Mouse (Mus musculus): ENCODE data around the gene Triobp.

Triobp gene

DNA sequence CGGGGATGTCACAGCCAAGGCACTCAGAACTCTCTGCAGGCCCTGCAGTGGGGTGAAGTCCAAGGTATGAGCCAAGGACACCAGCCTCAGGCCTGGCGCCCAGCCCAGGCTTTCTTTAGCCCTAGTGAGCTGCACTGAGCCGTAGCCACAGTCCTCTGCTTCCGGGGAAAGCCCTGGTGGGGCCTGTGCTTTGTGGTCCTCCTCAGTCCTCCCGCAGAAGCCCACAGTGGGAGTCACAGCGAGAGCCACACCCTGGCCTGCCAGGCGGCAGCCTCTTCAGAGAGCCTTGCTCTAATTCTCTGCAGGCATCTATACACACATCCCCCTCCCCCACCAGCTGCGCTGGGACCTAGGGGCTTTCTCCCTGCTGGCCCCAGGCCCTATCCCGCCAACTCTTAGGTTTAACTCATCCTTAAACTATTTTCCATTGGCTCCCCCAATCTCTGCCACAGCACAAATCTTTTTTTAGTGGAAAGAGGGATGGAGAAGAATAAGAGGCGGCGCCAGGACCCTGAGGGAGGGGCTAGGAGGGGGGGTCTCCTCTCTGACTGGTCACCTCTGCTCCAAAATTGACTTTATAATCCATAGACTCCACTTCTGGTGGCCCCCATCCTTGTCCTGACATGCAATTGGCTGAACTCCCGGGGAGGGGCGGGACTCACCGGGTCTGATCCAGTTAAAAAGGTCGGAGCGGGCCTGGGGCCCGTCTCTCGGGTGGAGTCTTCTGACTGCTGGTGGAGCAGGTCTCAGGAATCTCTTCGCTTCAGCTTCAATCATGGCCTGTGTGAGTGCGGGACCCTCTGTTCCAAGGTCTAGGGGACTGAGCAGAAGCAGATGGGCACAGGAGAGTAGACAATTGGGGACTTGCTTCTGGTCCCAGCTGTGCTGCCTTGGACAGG is 21.3 kb upstream of the Triobp start, which contains the start of gene Lgals1:
Gene Lgals1, plus strand, starts transcription at position 705 of the 899 bp plus-strand sequence.
- DNase-seq (ENCODE audit: low read depth, low spot score): peak; percentile 90

DNA sequence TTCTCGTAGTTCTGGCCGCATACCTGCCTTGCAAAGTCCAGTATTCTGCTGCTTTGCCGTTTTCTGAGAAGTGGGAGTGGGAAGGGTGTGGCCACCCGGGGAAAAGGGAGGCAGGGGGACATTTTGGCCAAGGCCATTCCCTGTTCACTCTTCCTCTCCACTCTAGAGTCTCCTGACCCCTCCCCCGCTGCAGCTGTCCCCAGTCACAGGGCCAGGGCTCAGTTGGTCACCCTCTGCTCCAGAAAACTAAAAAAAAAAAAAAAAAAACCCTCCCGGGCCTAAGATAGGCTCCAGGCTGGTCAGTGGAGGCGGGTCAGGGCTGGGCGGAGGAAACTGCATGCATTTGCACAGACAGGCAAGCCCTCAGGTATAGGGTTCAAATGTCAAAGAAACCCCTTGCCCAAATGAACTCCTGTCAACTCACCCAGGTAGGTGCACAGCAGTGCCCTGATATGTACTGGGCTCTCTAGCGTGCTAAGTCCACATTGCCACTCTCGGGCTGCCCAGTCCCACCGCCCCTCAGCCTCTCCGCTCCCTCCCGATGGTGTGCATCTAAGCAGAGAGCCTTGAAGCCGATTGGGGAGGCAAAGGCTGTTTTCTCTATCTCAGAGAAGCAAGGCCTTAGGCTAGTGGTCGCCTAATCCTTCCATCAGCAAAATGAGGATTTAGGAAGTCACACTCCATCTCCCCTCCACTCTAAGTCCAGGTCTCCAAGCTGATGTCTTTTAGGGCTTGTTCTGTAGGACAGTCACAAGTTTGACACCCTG is 20.3 kb upstream of the Triobp start:
- no peak for DNase-seq (ENCODE audit: low read depth, low spot score)

DNA sequence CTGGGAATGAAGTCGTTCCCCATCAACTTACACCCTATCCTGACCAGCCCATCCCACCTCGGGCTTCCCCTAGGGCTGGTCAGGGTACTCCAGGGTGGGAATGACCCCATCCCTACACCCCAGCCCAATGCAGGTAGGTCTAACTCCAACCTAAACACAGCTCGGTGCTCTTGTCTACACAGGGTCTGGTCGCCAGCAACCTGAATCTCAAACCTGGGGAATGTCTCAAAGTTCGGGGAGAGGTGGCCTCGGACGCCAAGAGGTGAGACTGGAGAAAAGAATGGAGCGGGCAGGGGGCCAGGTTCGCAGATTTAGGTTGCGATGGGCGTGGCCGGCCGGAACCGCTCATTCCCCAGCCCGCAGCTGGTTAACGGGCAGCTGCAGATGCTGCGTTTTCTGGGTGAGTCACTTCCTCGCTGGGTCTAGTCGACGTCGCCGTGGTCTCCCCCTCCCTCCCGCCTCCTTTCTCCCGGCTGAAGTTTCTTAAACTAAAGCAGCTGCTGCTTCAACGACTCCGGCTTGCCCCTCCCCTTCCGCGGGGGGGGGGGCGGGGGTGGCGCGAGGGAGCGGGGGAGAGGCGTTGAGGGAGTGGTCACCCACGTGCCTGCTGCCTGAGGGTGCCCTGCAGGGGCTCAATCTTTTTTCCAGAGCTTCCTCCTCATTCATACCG is 19.6 kb upstream of the Triobp start:
- peak; percentile 93 for DNase-seq (ENCODE audit: low read depth, low spot score)

DNA sequence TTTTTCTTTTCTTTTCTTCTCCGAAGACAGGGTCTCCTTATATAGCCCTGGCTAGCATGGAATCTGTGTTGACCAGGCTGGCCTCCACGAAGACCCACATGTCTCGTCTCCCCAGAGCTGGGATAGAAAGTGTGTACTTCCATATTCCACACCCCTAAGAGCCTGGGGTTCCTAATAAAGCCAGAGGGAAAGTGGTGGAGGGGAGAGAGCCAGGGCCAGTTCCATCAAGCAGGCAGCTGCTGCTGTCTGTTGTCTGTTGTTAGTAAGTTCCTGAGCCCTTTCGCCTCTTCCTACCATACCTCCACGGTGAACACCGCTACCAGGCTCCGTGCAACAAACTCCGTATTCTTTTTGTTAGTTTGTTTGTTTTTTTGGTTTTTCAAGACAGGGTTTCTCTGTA is 19.0 kb upstream of the Triobp start:
- no peak for DNase-seq (ENCODE audit: low read depth, low spot score)

DNA sequence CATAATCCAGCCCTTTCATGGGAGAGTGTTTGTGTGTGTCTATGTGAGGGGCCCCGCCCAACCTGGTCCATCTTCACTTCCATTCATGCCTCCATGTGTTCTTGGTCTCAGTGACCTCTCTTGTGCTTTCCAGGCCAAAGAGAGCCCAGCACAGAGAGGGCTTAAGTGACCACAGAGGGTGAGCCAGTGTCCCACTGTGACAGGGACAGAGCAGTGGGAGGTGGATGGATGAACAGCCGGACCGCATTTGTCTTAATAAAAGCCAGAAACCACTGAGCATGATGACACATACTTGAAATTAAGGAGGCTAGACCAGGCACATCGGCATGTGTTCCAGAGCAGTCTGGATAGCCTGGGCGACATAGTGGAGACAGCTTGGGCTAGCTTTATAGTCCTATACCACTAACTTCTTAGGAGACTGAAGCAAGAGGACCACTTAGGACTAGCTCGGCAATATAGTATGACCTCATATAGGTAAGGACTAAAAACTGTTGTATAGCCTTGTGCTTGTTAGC is 17.3 kb upstream of the Triobp start:
- DNase-seq (ENCODE audit: low read depth, low spot score): no peak

DNA sequence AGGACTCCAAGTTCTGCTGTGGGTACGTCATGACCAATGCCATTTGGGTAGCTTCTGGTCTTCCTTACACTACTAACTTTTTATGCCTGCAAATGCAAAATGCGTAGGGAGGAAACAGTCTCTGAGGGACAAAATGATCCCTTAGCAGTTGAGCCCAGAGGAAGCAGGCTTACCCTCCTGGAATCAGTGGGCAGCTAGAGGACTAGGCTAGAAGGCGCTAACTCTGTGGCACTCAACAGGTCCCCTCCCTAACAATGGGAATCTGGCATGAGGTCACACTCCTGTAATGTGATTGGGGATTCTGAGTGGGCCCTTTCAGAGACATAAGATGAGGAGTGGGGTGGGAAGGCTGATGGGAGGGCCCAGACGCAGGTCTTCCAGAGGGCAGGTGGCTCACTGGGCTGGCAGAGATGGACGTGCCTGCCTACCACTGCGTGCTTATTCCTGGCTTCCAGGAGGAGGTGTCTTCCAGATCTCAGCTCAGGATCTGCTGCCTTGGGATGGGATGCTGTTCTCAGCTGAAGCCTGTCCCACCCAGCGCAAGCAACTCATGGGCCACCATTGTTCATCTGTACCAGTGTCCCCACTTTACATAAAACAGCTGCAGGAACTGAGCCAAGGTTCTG is 16.6 kb upstream of the Triobp start:
- DNase-seq (ENCODE audit: low read depth, low spot score): no peak

DNA sequence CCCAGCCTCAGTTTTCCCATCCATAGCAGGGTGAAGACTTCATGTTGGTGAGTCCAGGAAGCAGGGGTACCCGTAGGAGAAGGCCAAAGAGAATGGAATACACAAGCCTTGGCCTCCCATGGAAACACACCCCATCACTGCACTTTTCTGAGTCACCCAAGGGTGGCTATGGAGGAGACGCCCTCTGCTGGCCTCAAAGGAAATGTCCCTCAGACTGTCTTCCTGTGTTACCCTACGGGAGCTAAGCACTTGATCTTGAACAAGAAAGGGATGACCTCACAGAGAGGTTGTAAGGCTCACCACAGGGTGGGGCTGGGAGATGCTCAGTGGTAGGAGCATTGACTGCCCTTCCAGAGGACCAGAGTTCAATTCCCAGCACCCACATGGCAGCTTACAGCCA is 15.9 kb upstream of the Triobp start:
- no peak for DNase-seq (ENCODE audit: low read depth, low spot score)

DNA sequence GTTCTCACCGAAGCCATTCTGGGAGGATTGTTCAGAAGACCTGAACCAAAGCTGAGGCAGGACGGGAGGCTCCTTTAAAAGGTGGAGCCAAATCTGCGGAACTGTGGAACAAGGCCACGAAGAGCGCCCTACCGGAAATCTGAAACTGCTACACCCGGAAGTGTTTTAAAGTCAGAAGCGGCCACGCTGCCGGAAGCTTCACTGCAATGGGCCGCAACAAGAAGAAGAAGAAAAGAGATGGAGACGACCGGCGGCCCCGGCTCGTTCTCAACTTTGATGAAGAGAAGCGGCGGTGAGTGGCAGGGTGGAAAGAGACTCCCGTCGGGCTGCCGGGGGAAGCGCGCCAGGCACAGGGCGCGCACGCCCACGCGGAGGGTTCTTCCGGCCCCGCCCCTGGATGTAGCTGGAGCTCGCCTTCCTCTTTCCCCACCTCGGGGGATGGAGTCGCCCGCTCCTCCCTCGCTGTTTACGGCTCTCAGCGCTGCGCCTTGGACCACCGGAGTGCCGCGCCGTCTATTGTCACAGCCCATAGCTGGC is 12.7 kb upstream of the Triobp start, which contains the start of gene Nol12:
Gene Nol12, plus strand, starts transcription at position 150 of the 537 bp plus-strand sequence.
- DNase-seq (ENCODE audit: low read depth, low spot score): peak; percentile 93

DNA sequence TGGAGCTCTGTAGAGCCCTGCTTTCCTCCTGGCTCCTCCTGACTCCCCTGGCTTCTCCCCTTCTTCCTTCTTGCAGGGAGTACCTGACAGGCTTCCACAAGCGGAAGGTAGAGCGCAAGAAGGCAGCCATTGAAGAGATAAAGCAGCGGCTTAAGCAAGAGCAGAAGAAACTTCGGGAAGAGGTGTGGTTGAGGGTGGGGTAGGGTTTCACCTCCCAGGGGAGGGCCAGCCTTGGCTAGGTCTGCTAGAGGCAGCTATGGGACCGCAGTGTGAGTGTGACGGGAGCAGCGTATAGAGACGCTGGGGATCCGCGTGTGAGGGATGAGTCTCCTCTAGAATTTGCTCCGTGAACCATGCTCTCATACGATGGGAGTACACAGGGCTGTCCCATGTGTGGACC is 11.1 kb upstream of the Triobp start:
- no peak for DNase-seq (ENCODE audit: low read depth, low spot score)

DNA sequence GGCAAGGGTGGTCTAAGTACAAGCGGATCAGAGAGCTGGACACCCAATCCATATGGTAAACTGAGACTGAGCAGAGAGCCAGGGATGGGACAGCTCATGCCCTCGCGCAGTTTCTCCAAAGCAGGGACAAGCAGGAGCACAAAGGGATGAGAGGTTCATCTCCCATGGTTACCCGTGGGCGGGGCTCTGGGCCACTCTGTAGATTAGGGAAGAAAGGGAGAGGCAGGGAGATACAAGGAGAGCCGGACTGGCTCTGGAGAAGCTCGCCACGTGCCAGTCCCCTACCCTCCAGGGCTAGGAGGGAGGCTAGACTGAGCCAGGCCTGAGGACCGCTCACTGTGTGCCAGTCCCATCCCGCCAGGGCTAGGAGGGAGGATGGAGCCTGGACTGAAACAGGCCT is 10.2 kb upstream of the Triobp start:
- no peak for DNase-seq (ENCODE audit: low read depth, low spot score)

DNA sequence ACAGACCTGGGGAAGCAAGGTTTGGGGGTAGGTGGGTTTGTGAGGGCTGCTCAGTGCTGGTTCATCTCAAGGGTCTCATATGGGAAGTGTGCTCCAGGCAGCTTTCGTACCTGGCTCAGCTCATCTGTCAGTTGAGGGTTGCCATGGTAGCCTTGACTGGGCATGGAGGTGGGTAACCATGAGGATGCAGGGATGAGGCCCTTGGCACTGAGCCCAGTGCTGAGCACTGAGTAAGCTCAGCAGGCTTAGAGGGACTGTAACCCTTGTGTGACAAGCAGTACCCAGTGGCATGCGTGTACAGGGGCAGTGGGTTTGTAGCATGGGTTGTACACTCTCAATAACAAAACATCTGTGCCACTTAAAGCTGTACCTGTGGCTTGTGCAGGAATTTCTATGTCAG is 9.6 kb upstream of the Triobp start:
- DNase-seq (ENCODE audit: low read depth, low spot score): no peak

DNA sequence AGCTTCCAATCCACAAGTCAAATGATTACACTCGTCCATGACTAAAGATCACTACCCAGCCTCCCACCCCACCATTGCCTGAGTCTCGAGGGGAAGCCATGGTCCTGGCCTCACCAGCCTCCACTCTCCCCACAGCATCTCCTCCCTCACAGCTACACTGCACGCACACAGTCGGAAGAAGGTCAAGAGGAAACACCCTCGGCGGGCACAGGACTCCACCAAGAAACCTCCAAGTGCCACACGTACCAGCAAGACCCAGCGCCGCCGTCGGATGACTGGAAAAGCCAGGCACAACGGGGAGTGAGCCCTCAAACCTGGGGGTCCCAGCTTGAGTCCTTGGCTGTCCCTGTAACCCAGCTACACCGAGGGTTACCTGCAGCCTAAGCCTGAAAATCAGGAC is 7.2 kb upstream of the Triobp start:
- no peak for DNase-seq (ENCODE audit: low read depth, low spot score)

DNA sequence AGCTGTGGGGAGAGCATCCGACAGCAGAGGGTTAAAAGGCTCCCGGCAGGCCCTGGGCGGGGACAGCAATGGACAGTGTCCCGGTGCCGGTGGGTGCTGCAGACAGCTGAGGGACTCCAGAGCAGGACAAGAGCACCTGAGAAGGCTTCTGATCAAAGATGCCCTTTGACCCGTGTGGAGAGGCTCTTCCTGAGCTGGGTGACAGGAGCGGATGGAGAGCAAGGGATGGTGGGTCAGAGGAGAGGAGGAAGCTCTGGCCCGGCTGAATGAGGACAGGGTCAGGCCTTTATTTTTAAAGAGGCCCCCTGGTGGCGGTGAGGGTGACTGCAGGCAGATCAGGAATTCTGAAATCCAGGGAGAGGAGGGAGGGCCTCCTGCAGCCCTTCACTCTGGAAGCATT is 4.9 kb upstream of the Triobp start:
- DNase-seq (ENCODE audit: low read depth, low spot score): peak; percentile 80

DNA sequence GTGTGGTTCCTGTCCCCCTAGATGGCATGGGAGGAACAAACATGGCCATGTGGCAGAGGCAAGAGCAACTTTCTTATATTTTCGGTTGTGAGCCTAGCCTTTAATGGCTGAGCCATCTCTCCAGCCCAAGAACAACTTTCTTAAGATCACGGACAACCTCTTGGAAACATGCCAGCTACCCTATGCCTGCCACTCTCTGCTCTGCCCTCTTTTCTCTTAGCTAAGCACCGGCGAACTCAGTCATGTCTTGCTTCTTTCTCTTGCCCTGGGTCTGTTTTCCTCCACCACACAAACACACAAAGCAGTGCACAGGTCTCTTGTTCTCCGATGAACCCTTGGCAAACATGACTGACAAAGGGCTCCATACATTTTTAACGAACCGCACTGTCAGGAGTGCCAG is 1.3 kb upstream of the Triobp start:
- DNase-seq (ENCODE audit: low read depth, low spot score): no peak

DNA sequence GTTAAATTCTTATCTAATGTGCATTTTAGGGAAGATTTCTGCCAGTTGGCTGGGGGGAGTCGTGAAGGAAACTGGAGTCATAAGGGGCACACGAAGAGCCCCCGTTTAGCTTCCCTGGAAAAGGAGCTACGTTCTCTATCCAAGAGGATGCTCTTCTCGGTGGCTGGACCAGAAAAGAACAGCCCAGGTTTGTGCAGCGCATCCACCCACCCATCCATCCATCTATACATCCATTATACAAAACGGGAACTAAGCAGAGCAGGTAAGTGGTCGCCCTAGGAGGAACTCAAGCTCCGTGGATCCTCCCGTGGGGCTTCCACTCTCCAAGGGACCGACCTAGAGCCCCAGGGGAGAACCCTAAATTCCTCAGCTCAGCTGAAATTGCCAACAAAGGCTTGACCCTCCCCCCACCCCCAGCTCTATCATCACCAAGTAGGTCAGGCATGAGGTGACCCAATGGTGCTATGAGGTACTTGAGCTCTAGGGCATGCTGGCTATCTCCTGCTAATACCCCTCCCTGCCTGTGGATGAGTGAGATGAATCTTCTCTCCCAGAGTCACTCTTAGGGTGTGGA is 715 bp downstream of the Triobp start:
- DNase-seq (ENCODE audit: low read depth, low spot score): no peak

DNA sequence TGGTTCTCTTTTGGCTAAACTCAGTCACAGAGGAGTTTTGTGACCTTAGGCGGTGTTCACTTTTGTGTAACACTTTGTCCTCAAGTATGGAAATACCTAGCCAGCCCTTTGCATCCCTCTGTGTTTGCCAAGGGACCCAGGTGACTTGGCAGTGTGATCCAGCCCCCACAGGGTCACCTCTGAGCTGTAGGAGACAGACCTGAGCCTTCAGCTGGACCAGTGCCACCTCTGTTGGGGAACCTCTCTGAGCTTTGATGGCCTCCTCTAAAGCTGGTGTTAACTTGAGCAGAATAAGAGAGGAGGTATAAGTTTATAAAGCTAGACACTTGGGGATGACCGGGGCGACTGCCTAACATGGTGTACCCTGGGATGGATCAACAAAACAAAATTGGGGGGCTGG is 1.4 kb downstream of the Triobp start:
- DNase-seq (ENCODE audit: low read depth, low spot score): no peak

DNA sequence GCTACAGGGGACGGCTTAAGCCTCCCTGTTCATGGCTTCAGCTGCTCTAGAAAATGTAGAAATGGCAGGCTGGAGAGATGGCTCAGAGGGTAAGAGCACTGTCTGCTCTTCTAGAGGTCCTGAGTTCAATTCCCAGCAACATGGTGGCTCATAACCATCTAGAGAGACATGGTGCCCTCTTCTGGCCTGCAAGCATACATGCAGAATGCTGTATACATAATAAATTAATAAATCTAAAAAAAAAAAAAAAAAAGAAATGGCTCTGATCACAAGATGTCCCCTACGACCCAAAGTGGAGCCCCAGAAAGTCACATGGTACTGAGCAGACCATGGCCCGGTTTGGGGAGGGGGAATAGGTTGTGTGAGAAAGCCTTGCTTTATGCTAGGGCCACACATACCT is 8.1 kb downstream of the Triobp start:
- DNase-seq (ENCODE audit: low read depth, low spot score): no peak

DNA sequence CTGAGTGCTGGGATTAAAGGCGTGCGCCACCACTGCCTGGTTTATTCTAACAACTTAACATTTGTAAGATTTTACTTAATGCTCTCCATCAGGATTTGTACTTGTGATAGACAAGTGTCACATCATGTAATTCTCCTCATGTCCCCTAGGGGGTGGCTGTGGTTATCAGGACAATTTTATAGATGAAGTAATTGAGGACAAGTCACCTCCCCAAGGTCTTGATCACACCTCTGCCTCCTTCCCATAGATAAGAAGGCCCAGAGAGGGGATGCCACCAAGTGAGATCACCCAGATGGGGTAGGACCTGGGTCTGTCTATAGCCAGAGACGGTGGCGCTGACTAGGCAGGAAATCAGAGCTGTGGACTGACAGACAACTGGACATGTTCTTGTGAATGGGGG is 8.8 kb downstream of the Triobp start:
- no peak for DNase-seq (ENCODE audit: low read depth, low spot score)

DNA sequence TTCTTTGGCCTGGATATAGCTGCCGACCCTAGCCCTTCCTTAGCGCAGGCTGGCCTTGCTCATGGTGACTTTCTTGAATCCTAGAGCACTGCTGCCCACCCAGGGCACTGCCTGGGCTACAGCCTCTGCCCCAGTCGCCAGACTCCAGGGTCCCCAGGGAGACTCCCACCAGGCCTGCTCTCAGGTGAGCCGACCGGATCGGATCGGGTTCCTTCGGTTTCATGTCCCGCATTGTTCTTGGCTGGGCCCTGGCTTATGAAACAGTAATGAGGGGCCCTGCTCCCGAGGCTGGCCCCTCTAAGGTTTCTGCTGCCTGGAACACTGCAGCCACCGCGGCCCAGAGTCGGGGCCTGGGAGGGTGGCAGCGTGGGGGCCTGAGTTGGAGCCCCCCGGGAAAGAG is 9.5 kb downstream of the Triobp start:
- no peak for DNase-seq (ENCODE audit: low read depth, low spot score)

DNA sequence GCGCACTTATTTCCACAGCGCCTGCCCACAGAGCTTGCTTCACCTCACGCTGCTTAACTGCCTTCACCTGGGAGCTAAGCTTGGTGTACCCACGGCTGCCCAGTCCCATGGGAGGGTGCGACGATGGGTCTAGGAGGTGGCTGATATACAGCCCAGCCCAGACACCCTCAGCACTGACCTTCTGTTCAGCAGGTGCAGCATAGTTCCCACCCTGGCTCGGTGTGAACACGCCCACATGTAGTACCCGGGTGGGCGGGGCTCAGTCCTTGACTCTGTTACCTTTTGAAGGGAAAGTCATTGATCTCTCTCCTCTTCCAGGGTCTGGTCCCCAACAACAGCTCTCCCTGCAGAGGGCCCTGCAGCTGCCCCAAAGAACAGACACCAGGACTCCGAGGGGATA is 12.0 kb downstream of the Triobp start:
- DNase-seq (ENCODE audit: low read depth, low spot score): no peak

DNA sequence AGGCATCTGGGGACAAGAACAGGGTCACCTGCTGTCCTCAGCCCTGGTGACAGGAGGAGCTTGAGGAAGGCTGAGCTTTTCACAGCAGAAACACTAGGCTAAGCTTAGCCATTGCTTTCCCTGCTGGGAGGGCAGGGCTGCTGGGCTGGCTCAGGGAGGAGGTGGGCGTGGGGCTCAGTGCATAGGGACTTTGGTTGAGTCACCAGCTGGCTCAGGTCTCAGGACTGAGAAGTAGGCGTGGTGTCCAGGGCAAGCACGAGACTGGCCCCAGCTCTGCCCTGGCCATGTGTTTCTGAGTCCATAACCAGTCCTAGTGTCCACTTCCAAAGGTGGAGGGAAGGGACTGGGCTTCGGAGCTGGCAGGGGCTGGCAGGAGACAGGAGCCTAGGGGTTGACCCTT is 12.6 kb downstream of the Triobp start:
- no peak for DNase-seq (ENCODE audit: low read depth, low spot score)
